Mouse (Mus musculus) mammary gland, adult 2 months (tissue): ENCODE results near the gene Hsp90ab1. TPM values are rescaled to one million over a fixed set of nuclear protein-coding genes. Genes with fewer than 3 reads are reported as not detected.

Experiments used
- polyA plus RNA-seq: library from polyadenylated mRNA; depleted of rRNA; stranded (reverse); fragments of >200 nt; gene quantifications from 2 replicates; pipeline ENCODE4 v1.2.3, GENCODE M21; 2012; ENCODE audit warnings: low replicate concordance; rRNA removed

The Hsp90ab1 gene
- 246 and 387 TPM in 2 replicates for polyA plus RNA-seq

GRCm38 (mm10) chr17:45573087-45573779 lies at the start of gene Hsp90ab1:
TSS of gene Hsp90ab1 (minus strand) at chr17:45573271.

GRCm38 (mm10) chr17:45601877-45602304 lies 28.8 kb upstream of the Hsp90ab1 start, which contains the start of gene Mymx:
TSS of gene Mymx (minus strand) at chr17:45602102.

GRCm38 (mm10) chr17:45599446-45600242 lies 26.6 kb upstream of the Hsp90ab1 start, which contains the start of gene Slc29a1:
TSS of gene Slc29a1 (minus strand) at chr17:45599606.

GRCm38 (mm10) chr17:45563655-45564530 lies 9.2 kb downstream of the Hsp90ab1 start, which contains the start of gene Slc35b2:
TSS of gene Slc35b2 (plus strand) at chr17:45563874.

GRCm38 (mm10) chr17:45555452-45556106 lies 17.5 kb downstream of the Hsp90ab1 start, which contains the start of gene Nfkbie:
TSS of gene Nfkbie (plus strand) at chr17:45555703.

GRCm38 (mm10) chr17:45549617-45550181 lies 23.4 kb downstream of the Hsp90ab1 start, which contains the start of gene Tmem151b:
TSS of gene Tmem151b (minus strand) at chr17:45549677.

GRCm38 (mm10) chr17:45523263-45523662 lies 49.8 kb downstream of the Hsp90ab1 start, which contains the start of gene Tcte1:
TSS of gene Tcte1 (plus strand) at chr17:45523434.

Other genes starting within 250 kb of the Hsp90ab1 start
- gene Cdc5l, start 139.5 kb downstream of the Hsp90ab1 start, polyA plus RNA-seq: 5.2 and 11.8 TPM in 2 replicates
- not detected in 2 replicates for gene Spats1, start 97.9 kb downstream of the Hsp90ab1 start, polyA plus RNA-seq
- gene Aars2, start 66.4 kb downstream of the Hsp90ab1 start, polyA plus RNA-seq: 15.0 and 22.0 TPM in 2 replicates
- 0.39 and 0.62 TPM in 2 replicates for gene Tcte1, start 49.8 kb downstream of the Hsp90ab1 start, polyA plus RNA-seq
- gene Tmem151b, start 23.6 kb downstream of the Hsp90ab1 start, polyA plus RNA-seq: 0.53 and 1.3 TPM in 2 replicates
- 18.5 and 44.8 TPM in 2 replicates for gene Nfkbie, start 17.6 kb downstream of the Hsp90ab1 start, polyA plus RNA-seq
- gene Slc35b2, start 9.4 kb downstream of the Hsp90ab1 start, polyA plus RNA-seq: 111 and 198 TPM in 2 replicates
- gene Slc29a1, start 26.3 kb upstream of the Hsp90ab1 start, polyA plus RNA-seq: 166 and 209 TPM in 2 replicates
- not detected in 2 replicates for gene Mymx, start 28.8 kb upstream of the Hsp90ab1 start, polyA plus RNA-seq
- gene Capn11, start 86.1 kb upstream of the Hsp90ab1 start, polyA plus RNA-seq: not detected in 2 replicates
- gene Mrpl14, start 113.1 kb upstream of the Hsp90ab1 start, polyA plus RNA-seq: 118 and 218 TPM in 2 replicates
- 66.2 and 96.7 TPM in 2 replicates for gene Tmem63b, start 113.6 kb upstream of the Hsp90ab1 start, polyA plus RNA-seq
- gene 1600014C23Rik, start 160.6 kb upstream of the Hsp90ab1 start, polyA plus RNA-seq: not detected in 2 replicates